Mouse (Mus musculus) lung, postnatal 0 days (tissue): ENCODE measurements around the gene Abcc2.

Source experiments
- CTCF ChIP-seq: IDR thresholded peaks from 2 replicates; pipeline ENCODE4 v1.5.1; 2016; ENCODE audit warnings: antibody characterized with exemption, mild to moderate bottlenecking
- EP300 ChIP-seq: IDR thresholded peaks from 2 replicates; pipeline ENCODE4 v1.6.1; 2016; ENCODE audit warnings: antibody characterized with exemption, mild to moderate bottlenecking, control low read depth

- TF ChIP-seq CTCF (no peak), EP300 (no peak)
These were observed 15.2 kb downstream of the Abcc2 start for GRCm38 (mm10) chr19:43797216-43797615.
